Mouse (Mus musculus) liver, embryonic 16.5 days (tissue): ENCODE measurements around the gene Pygb. TPM values are rescaled to one million over a fixed set of nuclear protein-coding genes. Genes with fewer than 3 reads are reported as not detected.

Source experiments
- ATAC-seq: fragments of 200-750 bp; cut with Nextera tagmentation; 2 replicates; pipeline ENCODE4 v1.8.0; 2017; ENCODE audit warnings: low read depth, mild to moderate bottlenecking, moderate number of reproducible peaks, moderate library complexity
- H3K27ac ChIP-seq: fragments of 300-500 bp; sonication (generic); 2 replicates; pipeline ENCODE4 v1.5.1; 2014; ENCODE audit warnings: mild to moderate bottlenecking, low read length
- H3K27me3 ChIP-seq: fragments of 300-500 bp; sonication (generic); 2 replicates; pipeline ENCODE4 v1.6.1; 2014; ENCODE audit warnings: low read depth, low read length, mixed read lengths; ENCODE audit not compliant: control insufficient read depth, insufficient read depth
- H3K36me3 ChIP-seq: fragments of 300-500 bp; sonication (generic); 2 replicates; pipeline ENCODE4 v1.6.1; 2014; ENCODE audit warnings: mild to moderate bottlenecking; ENCODE audit not compliant: control insufficient read depth, insufficient read depth
- H3K4me1 ChIP-seq: fragments of 300-500 bp; sonication (generic); 2 replicates; pipeline ENCODE4 v1.6.1; 2014; ENCODE audit warnings: low read depth, low read length, mixed read lengths; ENCODE audit not compliant: control insufficient read depth
- H3K4me2 ChIP-seq: fragments of 300-500 bp; sonication (generic); 2 replicates; pipeline ENCODE4 v1.6.1; 2014; ENCODE audit warnings: low read depth, low read length, mixed read lengths
- H3K4me3 ChIP-seq: fragments of 300-500 bp; sonication (generic); 2 replicates; pipeline ENCODE4 v1.5.1; 2014; ENCODE audit warnings: low read depth, mild to moderate bottlenecking, low read length
- H3K9ac ChIP-seq: fragments of 300-500 bp; sonication (generic); 2 replicates; pipeline ENCODE4 v1.6.1; 2014; ENCODE audit warnings: low read depth, low read length
- H3K9me3 ChIP-seq: fragments of 300-500 bp; sonication (generic); replicated peaks from 2 replicates; pipeline ENCODE4 v1.6.1; 2016; ENCODE audit warnings: low read length; ENCODE audit not compliant: control insufficient read depth
- WGBS: fragments of 180-500 bp; shearing (Covaris S2); extraction: QIAGEN DNeasy Blood & Tissue Kit; methylation state at CpG from one replicate; pipeline ENCODE4 v1.1.7; 2014; ENCODE audit not compliant: insufficient replicate concordance; 5-methylcytosine and 5-hydroxymethylcytosine counted together
- polyA plus RNA-seq: library from polyadenylated mRNA; unstranded; fragments of >200 nt; fragmentation: Nextera tagmentation; extraction: Ambion mirVana; gene quantifications from 2 replicates; pipeline ENCODE4 v1.2.1, GENCODE M21; 2015

The Pygb gene
- polyA plus RNA-seq, 1 experiment from 2014 or later: 31.3 TPM

GRCm38 (mm10) chr2:150869446-150869845 is 82.9 kb downstream of the Pygb start:
- no peak overlapping the region for H3K27ac ChIP-seq
- H3K4me3 ChIP-seq: no peak overlapping the region
- no peaks in the 10 kb centered on the region for H3K9me3 ChIP-seq
- 31% methylated on average over 1 of the region's 1 CpGs for WGBS
- no peak for ATAC-seq
- no peaks in the 10 kb centered on the region for H3K27me3 ChIP-seq
- H3K9ac ChIP-seq: no peak overlapping the region
- H3K36me3 ChIP-seq: no peaks in the 10 kb centered on the region
- H3K4me2 ChIP-seq: no peak overlapping the region
- H3K4me1 ChIP-seq: no peaks in the 10 kb centered on the region

GRCm38 (mm10) chr2:150874508-150874907 is 88.0 kb downstream of the Pygb start:
- Histone ChIP-seq H3K4me2 (no peak overlapping the region), H3K27ac (no peak overlapping the region), H3K27me3 (no peaks in the 10 kb centered on the region), H3K9me3 (no peaks in the 10 kb centered on the region), H3K36me3 (no peaks in the 10 kb centered on the region), H3K4me1 (no peaks in the 10 kb centered on the region; the same call in 1 of the 2 replicates), H3K9ac (no peak overlapping the region), H3K4me3 (no peak overlapping the region)
- WGBS: 64% methylated on average over 1 of the region's 1 CpGs
- ATAC-seq: no peak

GRCm38 (mm10) chr2:150875226-150875625 is 88.7 kb downstream of the Pygb start:
- H3K4me1 ChIP-seq: no peaks in the 10 kb centered on the region; the same call in 1 of the 2 replicates
- H3K4me3 ChIP-seq: no peak overlapping the region
- H3K27me3 ChIP-seq: no peaks in the 10 kb centered on the region
- no peak for ATAC-seq
- H3K9ac ChIP-seq: no peak overlapping the region
- WGBS: 68% methylated on average over 1 of the region's 1 CpGs
- no peak overlapping the region for H3K27ac ChIP-seq
- no peaks in the 10 kb centered on the region for H3K36me3 ChIP-seq
- no peak overlapping the region for H3K4me2 ChIP-seq
- no peaks in the 10 kb centered on the region for H3K9me3 ChIP-seq

GRCm38 (mm10) chr2:150877561-150877960 is 91.0 kb downstream of the Pygb start:
- no peak overlapping the region for H3K4me3 ChIP-seq
- H3K27me3 ChIP-seq: no peaks in the 10 kb centered on the region
- H3K9me3 ChIP-seq: no peaks in the 10 kb centered on the region
- H3K4me2 ChIP-seq: no peak overlapping the region
- 76% methylated on average over 4 of the region's 4 CpGs for WGBS
- no peaks in the 10 kb centered on the region for H3K36me3 ChIP-seq
- H3K9ac ChIP-seq: no peak overlapping the region
- no peaks in the 10 kb centered on the region; the same call in 1 of the 2 replicates for H3K4me1 ChIP-seq
- H3K27ac ChIP-seq: no peak overlapping the region
- no peak for ATAC-seq

Other genes with a start within 250 kb of the Pygb start
- gene Cst7, start 216.3 kb upstream of the Pygb start, polyA plus RNA-seq: 7.6 and 8.3 TPM in 2 replicates
- gene Apmap, start 178.2 kb upstream of the Pygb start, polyA plus RNA-seq: 27.2 and 29.2 TPM in 2 replicates
- gene Acss1, start 118.2 kb upstream of the Pygb start, polyA plus RNA-seq: 49.9 and 56.3 TPM in 2 replicates
- not detected in 2 replicates for gene Vsx1, start 97.4 kb upstream of the Pygb start, polyA plus RNA-seq
- 11.0 and 12.2 TPM in 2 replicates for gene Entpd6, start 37.7 kb upstream of the Pygb start, polyA plus RNA-seq
- gene Abhd12, start 118.0 kb downstream of the Pygb start, polyA plus RNA-seq: 18.3 and 19.0 TPM in 2 replicates
- 24.4 and 29.1 TPM in 2 replicates for gene Gins1, start 118.7 kb downstream of the Pygb start, polyA plus RNA-seq